Mouse (Mus musculus): ENCODE measurements around the gene Olfr805.

- TF ChIP-seq POLR2A (IDR thresholded peaks at IDR 0.05; ENCODE audit: insufficient read length, low read depth) (no peak), TCF3 (IDR thresholded peaks at IDR 0.05; ENCODE audit: insufficient read length, low read depth) (no peak)
Measured at GRCm38 (mm10) chr10:129765182-129765581, 36.0 kb upstream of the Olfr805 start, which contains the start of gene Olfr808.
